Mouse (Mus musculus): ENCODE data around the gene Prcp. TPM values are rescaled to one million over a fixed set of nuclear protein-coding genes. Genes with fewer than 3 reads are reported as not detected.
"Not testable (repeated sequence)": the region's sequence is repeated elsewhere in the genome, so short reads cannot be mapped to it uniquely, and the experiment has no call there.

Prcp gene
- polyA plus RNA-seq, 1 experiment from 2014 or later, result 18.9 TPM

- no peak overlapping the region for H3K4me3 ChIP-seq (ENCODE audit: low read depth, low read length)
- 45% methylated on average over 7 of the region's 7 CpGs for WGBS
These were observed 29.2 kb downstream of the Prcp start for GRCm38 (mm10) chr7:92903360-92904038.

GRCm38 (mm10) chr7:92904285-92904684, 30.0 kb downstream of the Prcp start:
- ATAC-seq; H3K4me2 ChIP-seq (ENCODE audit: low read length): not testable (repeated sequence)
- WGBS, result 58% methylated on average over 6 of the region's 7 CpGs

More at GRCm38 (mm10) chr7:92903360-92904038, 29.2 kb downstream of the Prcp start:
- H3K4me1 ChIP-seq (ENCODE audit: control insufficient read depth, insufficient read depth, low read length), result no peaks in the 10 kb centered on the region
- H3K27ac ChIP-seq (ENCODE audit: low read length), result no peak overlapping the region
- H3K9ac ChIP-seq (ENCODE audit: low read depth, low read length), result no peak overlapping the region
- H3K4me2 ChIP-seq (ENCODE audit: low read length), result no peak overlapping the region
- H3K27me3 ChIP-seq (ENCODE audit: control insufficient read depth, insufficient read depth, low read depth, low read length), result no peaks in the 10 kb centered on the region
- H3K9me3 ChIP-seq (replicated peaks; ENCODE audit: control insufficient read depth, low read length, poor library complexity, severe bottlenecking), result no peaks in the 10 kb centered on the region
- H3K36me3 ChIP-seq (ENCODE audit: control insufficient read depth, insufficient read depth, low read length), result no peaks in the 10 kb centered on the region
- ATAC-seq, result peak; percentile 90

GRCm38 (mm10) chr7:92920172-92920856, 46.0 kb downstream of the Prcp start:
- Histone ChIP-seq H3K36me3 (ENCODE audit: control insufficient read depth, insufficient read depth, low read length) (no peaks in the 10 kb centered on the region), H3K9me3 (replicated peaks; ENCODE audit: control insufficient read depth, low read length, poor library complexity, severe bottlenecking) (no peaks in the 10 kb centered on the region), H3K4me3 (ENCODE audit: low read depth, low read length) (no peak overlapping the region), H3K4me1 (ENCODE audit: control insufficient read depth, insufficient read depth, low read length) (no peaks in the 10 kb centered on the region), H3K4me2 (ENCODE audit: low read length) (no peak overlapping the region), H3K27me3 (ENCODE audit: control insufficient read depth, insufficient read depth, low read depth, low read length) (no peaks in the 10 kb centered on the region), H3K27ac (ENCODE audit: low read length) (no peak overlapping the region), H3K9ac (ENCODE audit: low read depth, low read length) (no peak overlapping the region)
- no peak for ATAC-seq
- 74% methylated on average over 6 of the region's 6 CpGs for WGBS

More at GRCm38 (mm10) chr7:92904285-92904684, 30.0 kb downstream of the Prcp start:
- not testable (repeated sequence) for H3K9me3 ChIP-seq (replicated peaks; ENCODE audit: control insufficient read depth, low read length, poor library complexity, severe bottlenecking); H3K27ac ChIP-seq (ENCODE audit: low read length); H3K4me3 ChIP-seq (ENCODE audit: low read depth, low read length); H3K36me3 ChIP-seq (ENCODE audit: control insufficient read depth, insufficient read depth, low read length); H3K27me3 ChIP-seq (ENCODE audit: control insufficient read depth, insufficient read depth, low read depth, low read length); H3K9ac ChIP-seq (ENCODE audit: low read depth, low read length); H3K4me1 ChIP-seq (ENCODE audit: control insufficient read depth, insufficient read depth, low read length)

GRCm38 (mm10) chr7:92920857-92921172, 46.5 kb downstream of the Prcp start:
- no peak overlapping the region for H3K4me3 ChIP-seq (ENCODE audit: low read depth, low read length)
- WGBS, result 72% methylated on average over 2 of the region's 2 CpGs
- no peaks in the 10 kb centered on the region for H3K36me3 ChIP-seq (ENCODE audit: control insufficient read depth, insufficient read depth, low read length)
- H3K9ac ChIP-seq (ENCODE audit: low read depth, low read length), result no peak overlapping the region
- H3K27ac ChIP-seq (ENCODE audit: low read length), result no peak overlapping the region
- ATAC-seq, result no peak
- no peak overlapping the region for H3K4me2 ChIP-seq (ENCODE audit: low read length)
- H3K9me3 ChIP-seq (replicated peaks; ENCODE audit: control insufficient read depth, low read length, poor library complexity, severe bottlenecking), result no peaks in the 10 kb centered on the region
- no peaks in the 10 kb centered on the region for H3K27me3 ChIP-seq (ENCODE audit: control insufficient read depth, insufficient read depth, low read depth, low read length)
- no peaks in the 10 kb centered on the region for H3K4me1 ChIP-seq (ENCODE audit: control insufficient read depth, insufficient read depth, low read length)

GRCm38 (mm10) chr7:92932792-92933191, 58.5 kb downstream of the Prcp start:
- H3K9ac ChIP-seq (ENCODE audit: low read depth, low read length), result no peak overlapping the region
- H3K9me3 ChIP-seq (replicated peaks; ENCODE audit: control insufficient read depth, low read length, poor library complexity, severe bottlenecking), result no peaks in the 10 kb centered on the region
- H3K4me1 ChIP-seq (ENCODE audit: control insufficient read depth, insufficient read depth, low read length), result no peaks in the 10 kb centered on the region
- no peak overlapping the region for H3K4me3 ChIP-seq (ENCODE audit: low read depth, low read length)
- H3K27me3 ChIP-seq (ENCODE audit: control insufficient read depth, insufficient read depth, low read depth, low read length), result no peaks in the 10 kb centered on the region
- ATAC-seq, result no peak
- no peaks in the 10 kb centered on the region for H3K36me3 ChIP-seq (ENCODE audit: control insufficient read depth, insufficient read depth, low read length)
- WGBS, result 85% methylated on average over 8 of the region's 8 CpGs
- H3K27ac ChIP-seq (ENCODE audit: low read length), result no peak overlapping the region
- H3K4me2 ChIP-seq (ENCODE audit: low read length), result no peak overlapping the region

GRCm38 (mm10) chr7:92933308-92933948, 59.2 kb downstream of the Prcp start:
- H3K36me3 ChIP-seq (ENCODE audit: control insufficient read depth, insufficient read depth, low read length); H3K4me3 ChIP-seq (ENCODE audit: low read depth, low read length); ATAC-seq; H3K27ac ChIP-seq (ENCODE audit: low read length); H3K4me1 ChIP-seq (ENCODE audit: control insufficient read depth, insufficient read depth, low read length); H3K9me3 ChIP-seq (replicated peaks; ENCODE audit: control insufficient read depth, low read length, poor library complexity, severe bottlenecking); H3K4me2 ChIP-seq (ENCODE audit: low read length); H3K9ac ChIP-seq (ENCODE audit: low read depth, low read length); H3K27me3 ChIP-seq (ENCODE audit: control insufficient read depth, insufficient read depth, low read depth, low read length): not testable (repeated sequence)
- 44% methylated on average over 4 of the region's 4 CpGs for WGBS

- Histone ChIP-seq H3K4me1 (ENCODE audit: control insufficient read depth, insufficient read depth, low read length) (no peaks in the 10 kb centered on the region), H3K27me3 (ENCODE audit: control insufficient read depth, insufficient read depth, low read depth, low read length) (no peaks in the 10 kb centered on the region), H3K9ac (ENCODE audit: low read depth, low read length) (no peak overlapping the region), H3K9me3 (replicated peaks; ENCODE audit: control insufficient read depth, low read length, poor library complexity, severe bottlenecking) (no peaks in the 10 kb centered on the region), H3K27ac (ENCODE audit: low read length) (no peak overlapping the region), H3K36me3 (ENCODE audit: control insufficient read depth, insufficient read depth, low read length) (no peaks in the 10 kb centered on the region), H3K4me2 (ENCODE audit: low read length) (no peak overlapping the region), H3K4me3 (ENCODE audit: low read depth, low read length) (no peak overlapping the region)
- 17% methylated on average over 5 of the region's 5 CpGs for WGBS
- no peak for ATAC-seq
These were observed 62.5 kb downstream of the Prcp start for GRCm38 (mm10) chr7:92936747-92937146.

GRCm38 (mm10) chr7:92937955-92938354, 63.7 kb downstream of the Prcp start:
- H3K4me2 ChIP-seq (ENCODE audit: low read length), result no peak overlapping the region
- no peak overlapping the region for H3K4me3 ChIP-seq (ENCODE audit: low read depth, low read length)
- no peaks in the 10 kb centered on the region for H3K36me3 ChIP-seq (ENCODE audit: control insufficient read depth, insufficient read depth, low read length)
- no peak overlapping the region for H3K27ac ChIP-seq (ENCODE audit: low read length)
- no peak overlapping the region for H3K9ac ChIP-seq (ENCODE audit: low read depth, low read length)
- no peaks in the 10 kb centered on the region for H3K4me1 ChIP-seq (ENCODE audit: control insufficient read depth, insufficient read depth, low read length)
- 12% methylated on average over 6 of the region's 6 CpGs for WGBS
- ATAC-seq, result peak; percentile 39; the same call in 1 of the 2 replicates
- no peaks in the 10 kb centered on the region for H3K9me3 ChIP-seq (replicated peaks; ENCODE audit: control insufficient read depth, low read length, poor library complexity, severe bottlenecking)
- H3K27me3 ChIP-seq (ENCODE audit: control insufficient read depth, insufficient read depth, low read depth, low read length), result no peaks in the 10 kb centered on the region

GRCm38 (mm10) chr7:92939776-92940175, 65.5 kb downstream of the Prcp start:
- Histone ChIP-seq H3K27ac (ENCODE audit: low read length) (no peak overlapping the region), H3K4me2 (ENCODE audit: low read length) (no peak overlapping the region), H3K9me3 (replicated peaks; ENCODE audit: control insufficient read depth, low read length, poor library complexity, severe bottlenecking) (no peaks in the 10 kb centered on the region), H3K36me3 (ENCODE audit: control insufficient read depth, insufficient read depth, low read length) (no peaks in the 10 kb centered on the region), H3K9ac (ENCODE audit: low read depth, low read length) (no peak overlapping the region), H3K4me3 (ENCODE audit: low read depth, low read length) (no peak overlapping the region), H3K27me3 (ENCODE audit: control insufficient read depth, insufficient read depth, low read depth, low read length) (no peaks in the 10 kb centered on the region), H3K4me1 (ENCODE audit: control insufficient read depth, insufficient read depth, low read length) (no peaks in the 10 kb centered on the region)
- 73% methylated on average over 5 of the region's 5 CpGs for WGBS
- ATAC-seq, result no peak

Measured in midbrain, embryonic 16.5 days (tissue).